Mouse (Mus musculus) kidney, postnatal 0 days (tissue): Measurements from ENCODE around the gene Cap2. TPM values are rescaled to one million over a fixed set of nuclear protein-coding genes. Genes with fewer than 3 reads are reported as not detected.

ENCODE experiments used
- ATAC-seq: fragments of 200-750 bp; cut with Nextera tagmentation; replicated peaks from 2 replicates; pipeline ENCODE4 v1.8.0; 2017; ENCODE audit warnings: low read depth, moderate number of reproducible peaks, moderate TSS enrichment, moderate library complexity; ENCODE audit not compliant: low FRiP score
- DNase-seq: peaks from one replicate; pipeline ENCODE4 v3.0.0-alpha.2; 2016; ENCODE audit warnings: low spot score
- H3K27ac ChIP-seq: fragments of 300-500 bp; sonication (generic); 2 replicates; pipeline ENCODE4 v1.5.1; 2014; ENCODE audit warnings: mild to moderate bottlenecking
- H3K27me3 ChIP-seq: fragments of 300-500 bp; sonication (generic); 2 replicates; pipeline ENCODE4 v1.6.1; 2014; ENCODE audit warnings: low read length, mixed read lengths; ENCODE audit not compliant: insufficient read depth
- H3K36me3 ChIP-seq: fragments of 300-500 bp; sonication (generic); 2 replicates; pipeline ENCODE4 v1.6.1; 2014; ENCODE audit warnings: low read length, mixed read lengths; ENCODE audit not compliant: insufficient read depth
- H3K4me1 ChIP-seq: fragments of 300-500 bp; sonication (generic); replicated peaks from 2 replicates; pipeline ENCODE4 v1.6.1; 2014; ENCODE audit warnings: antibody characterized with exemption, low read length, mixed read lengths; ENCODE audit not compliant: insufficient read depth
- H3K4me2 ChIP-seq: fragments of 300-500 bp; sonication (generic); 2 replicates; pipeline ENCODE4 v1.6.1; 2014; ENCODE audit warnings: mild to moderate bottlenecking, low read length, moderate library complexity, mixed read lengths
- H3K4me3 ChIP-seq: fragments of 300-500 bp; sonication (generic); replicated peaks from 2 replicates; pipeline ENCODE4 v1.5.1; 2014; ENCODE audit warnings: low read depth, low read length
- H3K9ac ChIP-seq: fragments of 300-500 bp; sonication (generic); 2 replicates; pipeline ENCODE4 v1.6.1; 2014; ENCODE audit warnings: low read depth, low read length
- H3K9me3 ChIP-seq: fragments of 300-500 bp; sonication (generic); replicated peaks from 2 replicates; pipeline ENCODE4 v1.6.1; 2016; ENCODE audit warnings: low read length, inconsistent platforms, mixed read lengths
- CTCF ChIP-seq: IDR thresholded peaks from 2 replicates; pipeline ENCODE4 v1.5.1; 2016; ENCODE audit warnings: antibody characterized with exemption, low read depth, mild to moderate bottlenecking, moderate library complexity
- WGBS: fragments of 180-500 bp; shearing (Covaris S2); extraction: QIAGEN DNeasy Blood & Tissue Kit; methylation state at CpG from one replicate; pipeline ENCODE4 v1.1.7; 2014; 5-methylcytosine and 5-hydroxymethylcytosine counted together
- polyA plus RNA-seq: library from polyadenylated mRNA; unstranded; fragments of >200 nt; fragmentation: Nextera tagmentation; extraction: Ambion mirVana; gene quantifications from 2 replicates; pipeline ENCODE4 v1.2.1, GENCODE M21; 2015

The Cap2 gene
- polyA plus RNA-seq, 1 experiment from 2014 or later = 3.6 TPM

GRCm38 (mm10) chr13:46523235-46523634, 21.6 kb downstream of the Cap2 start:
- no peak for ATAC-seq
- no peak for TF ChIP-seq CTCF
- DNase-seq = no peak
- H3K27me3 ChIP-seq = no peaks in the 10 kb centered on the region
- WGBS = 46% methylated on average over 5 of the region's 5 CpGs
- H3K27ac ChIP-seq = no peak overlapping the region
- no peak overlapping the region for H3K9ac ChIP-seq
- H3K4me2 ChIP-seq = no peak overlapping the region
- H3K36me3 ChIP-seq = no peaks in the 10 kb centered on the region
- no peaks in the 10 kb centered on the region for H3K9me3 ChIP-seq
- no peak overlapping the region for H3K4me3 ChIP-seq
- no peaks in the 10 kb centered on the region for H3K4me1 ChIP-seq

GRCm38 (mm10) chr13:46523712-46524111, 22.1 kb downstream of the Cap2 start:
- Histone ChIP-seq H3K9ac (no peak overlapping the region), H3K36me3 (no peaks in the 10 kb centered on the region), H3K9me3 (no peaks in the 10 kb centered on the region), H3K4me1 (no peaks in the 10 kb centered on the region), H3K4me2 (no peak overlapping the region), H3K27me3 (no peaks in the 10 kb centered on the region), H3K27ac (no peak overlapping the region), H3K4me3 (no peak overlapping the region)
- 65% methylated on average over 12 of the region's 12 CpGs for WGBS
- ATAC-seq (no peak), DNase-seq (no peak)
- TF ChIP-seq CTCF = no peak

DNA sequence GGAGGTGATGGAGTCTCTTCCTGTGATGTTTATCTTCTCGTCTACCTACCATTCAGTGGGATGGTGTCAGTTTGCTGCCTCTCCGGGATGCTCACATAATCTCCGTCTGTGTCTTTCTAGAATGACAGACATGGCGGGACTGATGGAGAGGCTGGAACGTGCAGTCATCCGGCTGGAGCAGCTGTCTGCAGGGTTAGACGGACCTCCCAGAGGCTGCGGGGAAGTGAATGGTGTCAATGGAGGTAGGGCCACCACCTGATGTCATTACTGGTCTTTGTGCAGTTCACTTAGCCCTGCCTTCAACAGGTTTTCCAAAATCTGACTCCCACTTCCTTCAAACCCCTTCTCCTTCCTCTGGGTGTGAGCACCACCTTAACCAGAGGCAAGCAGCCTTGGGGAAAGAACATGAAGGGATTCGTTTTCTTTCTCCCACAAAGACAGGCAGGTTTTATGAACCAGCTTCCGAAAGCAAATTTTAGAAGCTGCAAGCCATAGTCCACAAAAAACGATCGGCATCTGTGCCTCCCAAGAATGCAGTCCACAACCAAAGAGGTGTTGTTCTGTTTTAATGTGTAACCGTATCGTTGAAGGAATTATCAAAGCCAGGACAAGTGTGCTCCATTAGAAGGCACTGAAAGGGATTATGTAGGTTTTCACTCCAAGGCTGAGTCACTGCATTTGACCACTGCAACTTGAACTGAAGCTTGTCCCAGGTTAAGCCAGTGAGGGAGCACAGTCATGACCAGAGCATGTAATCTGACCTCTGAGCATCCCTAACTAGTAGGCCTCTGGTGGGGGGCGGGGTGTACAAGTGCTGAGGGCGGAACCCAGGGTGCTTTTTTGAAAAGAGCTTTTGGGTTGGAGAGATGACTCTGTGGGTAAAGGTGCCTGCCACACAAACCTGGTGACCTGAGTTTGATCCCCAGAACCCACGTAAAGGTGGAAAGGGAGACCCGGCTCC, 23.9 kb downstream of the Cap2 start:
- no peaks in the 10 kb centered on the region for H3K4me1 ChIP-seq
- no peak overlapping the region for H3K9ac ChIP-seq
- no peaks in the 10 kb centered on the region for H3K27me3 ChIP-seq
- H3K4me2 ChIP-seq = no peak overlapping the region
- 64% methylated on average over 18 of the region's 18 CpGs for WGBS
- no peak; the same call in 1 of the 2 replicates for ATAC-seq
- H3K9me3 ChIP-seq = no peaks in the 10 kb centered on the region
- no peak overlapping the region for H3K4me3 ChIP-seq
- no peak overlapping the region for H3K27ac ChIP-seq
- no peaks in the 10 kb centered on the region for H3K36me3 ChIP-seq
- DNase-seq = no peak
- TF ChIP-seq CTCF = no peak

DNA sequence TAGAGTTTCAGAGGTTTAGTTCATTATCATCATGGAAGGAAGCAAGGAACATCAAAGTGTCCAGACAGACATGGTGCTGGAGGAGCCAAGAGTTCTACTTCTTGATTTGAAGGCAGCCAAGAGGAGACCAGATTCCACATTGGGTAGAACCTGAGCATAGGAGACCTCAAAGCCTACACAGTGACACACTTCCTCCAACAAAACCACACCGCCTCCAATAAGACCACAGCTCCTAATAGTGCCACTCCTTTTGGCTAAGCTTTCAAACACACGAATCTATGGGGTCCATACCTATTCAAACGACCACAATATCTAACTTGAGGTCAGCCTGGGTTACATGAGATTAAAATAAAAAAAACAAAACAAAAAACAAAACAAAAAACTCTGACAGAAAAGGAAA, 25.0 kb downstream of the Cap2 start:
- H3K4me2 ChIP-seq = no peak overlapping the region
- WGBS = 88% methylated on average over 3 of the region's 3 CpGs
- ATAC-seq (no peak), DNase-seq (no peak)
- H3K27ac ChIP-seq = no peak overlapping the region
- H3K9me3 ChIP-seq = no peaks in the 10 kb centered on the region
- H3K36me3 ChIP-seq = no peaks in the 10 kb centered on the region
- no peak overlapping the region for H3K9ac ChIP-seq
- H3K4me3 ChIP-seq = no peak overlapping the region
- TF ChIP-seq CTCF = no peak
- H3K27me3 ChIP-seq = no peaks in the 10 kb centered on the region
- H3K4me1 ChIP-seq = no peaks in the 10 kb centered on the region

DNA sequence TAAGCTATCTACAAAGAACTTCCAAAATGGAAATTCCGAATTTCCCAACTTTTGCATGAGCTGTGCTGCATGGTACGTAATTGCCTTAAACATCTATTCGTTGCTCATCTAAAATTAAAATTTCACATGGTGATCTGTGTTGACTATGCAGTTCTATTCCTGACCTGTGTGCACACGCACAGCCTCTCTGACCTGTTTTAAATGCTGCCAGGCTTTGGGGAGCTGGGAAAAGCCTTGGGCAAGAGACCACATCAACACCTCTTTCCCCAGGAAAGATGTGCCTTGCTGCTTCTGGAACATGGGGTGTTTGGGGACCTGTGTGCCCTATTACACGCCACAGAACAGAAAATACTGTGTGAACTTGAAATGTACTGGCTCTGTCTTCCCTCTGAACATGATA, 25.7 kb downstream of the Cap2 start:
- Histone ChIP-seq H3K36me3 (no peaks in the 10 kb centered on the region), H3K9ac (no peak overlapping the region), H3K4me1 (no peaks in the 10 kb centered on the region), H3K9me3 (no peaks in the 10 kb centered on the region), H3K27ac (no peak overlapping the region), H3K27me3 (no peaks in the 10 kb centered on the region), H3K4me2 (no peak overlapping the region), H3K4me3 (no peak overlapping the region)
- WGBS = 93% methylated on average over 5 of the region's 5 CpGs
- ATAC-seq = no peak
- no peak for TF ChIP-seq CTCF
- no peak for DNase-seq

DNA sequence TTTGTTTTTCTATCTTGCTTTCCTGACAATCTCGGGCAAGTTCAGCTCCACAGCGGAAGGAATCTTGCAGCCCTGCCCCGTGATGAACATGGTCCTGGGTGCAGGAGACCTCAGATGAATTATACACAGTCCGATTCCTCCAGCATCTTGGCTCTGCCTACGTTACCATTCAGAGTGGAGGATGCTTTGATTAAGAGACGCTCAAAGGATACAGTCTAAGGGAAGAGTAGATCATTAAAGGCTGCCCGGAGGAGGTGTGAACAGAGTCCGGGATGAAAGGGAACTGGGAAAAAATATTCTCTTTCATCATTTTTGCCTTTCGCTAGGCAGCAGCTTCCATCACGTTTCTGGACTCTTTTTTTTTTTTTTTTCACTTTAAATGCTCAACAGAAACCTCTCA, 27.4 kb downstream of the Cap2 start:
- Histone ChIP-seq H3K9ac (no peak overlapping the region), H3K27me3 (no peaks in the 10 kb centered on the region), H3K36me3 (no peaks in the 10 kb centered on the region), H3K4me2 (no peak overlapping the region), H3K4me3 (no peak overlapping the region), H3K4me1 (peaks cover 2% of the 10 kb centered on the region; the same call in 1 of the 2 replicates), H3K27ac (no peak overlapping the region), H3K9me3 (no peaks in the 10 kb centered on the region)
- no peak for TF ChIP-seq CTCF
- DNase-seq = no peak
- 62% methylated on average over 10 of the region's 10 CpGs for WGBS
- ATAC-seq = no peak

- no peak for TF ChIP-seq CTCF
- H3K27me3 ChIP-seq = no peaks in the 10 kb centered on the region
- H3K9me3 ChIP-seq = no peaks in the 10 kb centered on the region
- H3K4me3 ChIP-seq = no peak overlapping the region
- H3K9ac ChIP-seq = no peak overlapping the region
- peaks cover 12% of the 10 kb centered on the region; the same call in 1 of the 2 replicates for H3K4me1 ChIP-seq
- no peak for ATAC-seq
- DNase-seq = no peak
- no peak overlapping the region for H3K27ac ChIP-seq
- WGBS = 66% methylated on average over 8 of the region's 8 CpGs
- no peak overlapping the region for H3K4me2 ChIP-seq
- H3K36me3 ChIP-seq = no peaks in the 10 kb centered on the region
These were observed 28.9 kb downstream of the Cap2 start for GRCm38 (mm10) chr13:46530546-46530945.
